Mouse (Mus musculus): ENCODE results near the gene Atl1.

GRCm38 (mm10) chr12:69871632-69872031 lies 20.8 kb upstream of the Atl1 start:
- TF ChIP-seq GATA1 (IDR thresholded peaks at IDR 0.05; ENCODE audit: borderline replicate concordance, low read length) (no peak), CTCF (IDR thresholded peaks at IDR 0.05; ENCODE audit: low read depth, low read length) (no peak), GATA2 (IDR thresholded peaks at IDR 0.05; ENCODE audit: borderline replicate concordance, low read depth, low read length) (no peak), POLR2AphosphoS5 (IDR thresholded peaks at IDR 0.05; ENCODE audit: insufficient replicate concordance, low read depth, low read length) (no peak), TAL1 (conservative IDR thresholded peaks at IDR 0.05; ENCODE audit: low read depth, low read length) (no peak)

All from G1E (cell line).